In genomic region chr9:30353965-30354364, GRCm38 (mm10) we compare ENCODE assay signal across 22 mouse cellular contexts.
DNase-seq lines count a peak whose midpoint lies in the region; ATAC-seq and TF ChIP-seq lines count a peak whose summit lies in the region.
"Had no signal": no experiment of that assay in that cellular context is flagged by ENCODE, and none has a peak within 500 bp of the region (broad histone marks: within the 10 kb centered on the region; RNA-seq: fewer than 3 reads in every experiment).

No protein-coding gene starts in this region.

- TF ChIP-seq POLR2A in limb, embryonic 14.5 days (IDR thresholded peaks at IDR 0.05; ENCODE audit: borderline replicate concordance, extremely low read depth, insufficient read depth, insufficient read length), result no peak

- H3K9me3 ChIP-seq in embryonic facial prominence, embryonic 11.5 days (replicated peaks; ENCODE audit: control insufficient read depth, low read length), result no peaks in the 10 kb centered on the region
- H3K9me3 ChIP-seq in embryonic facial prominence, embryonic 10.5 days, result 0 out of 2 replicates have a peak, but pooled peaks cover 2% of the 10 kb centered on the region
- no peaks in the 10 kb centered on the region for H3K9me3 ChIP-seq in limb, embryonic 13.5 days
- no peaks in the 10 kb centered on the region for H3K9me3 ChIP-seq in limb, embryonic 10.5 days (replicated peaks)
- no peaks in the 10 kb centered on the region for H3K9me3 ChIP-seq in embryonic facial prominence, embryonic 14.5 days (ENCODE audit: control insufficient read depth, low read length)
- H3K9me3 ChIP-seq in limb, embryonic 14.5 days (ENCODE audit: control insufficient read depth, low read length), result no peaks in the 10 kb centered on the region
- H3K9me3 ChIP-seq: G1E had no signal

- H3K4me1 ChIP-seq in embryonic facial prominence, embryonic 11.5 days (ENCODE audit: control insufficient read depth, insufficient read depth, low read length), result no peaks in the 10 kb centered on the region
- no peaks in the 10 kb centered on the region for H3K4me1 ChIP-seq in embryonic facial prominence, embryonic 10.5 days
- 0 out of 2 replicates have a peak, but pooled peaks cover 8% of the 10 kb centered on the region for H3K4me1 ChIP-seq in limb, embryonic 13.5 days
- H3K4me1 ChIP-seq in limb, embryonic 10.5 days, result no peaks in the 10 kb centered on the region
- H3K4me1 ChIP-seq in embryonic facial prominence, embryonic 14.5 days (ENCODE audit: control insufficient read depth, insufficient read depth, low read length), result no peaks in the 10 kb centered on the region
- no peaks in the 10 kb centered on the region for H3K4me1 ChIP-seq in limb, embryonic 14.5 days (ENCODE audit: control insufficient read depth, insufficient read depth, low read length)

- no peak for ATAC-seq in embryonic facial prominence, embryonic 11.5 days (replicated peaks; ENCODE audit: insufficient number of reproducible peaks, low FRiP score, low TSS enrichment, low read depth)
- ATAC-seq in limb, embryonic 13.5 days (ENCODE audit: low FRiP score, low read depth), result peak; percentile 80; the same call in 1 of the 2 replicates
- no peak for ATAC-seq in embryonic facial prominence, embryonic 14.5 days (ENCODE audit: low read depth)
- ATAC-seq in limb, embryonic 14.5 days (ENCODE audit: low FRiP score, low read depth), result peak; percentile 84; the same call in 1 of the 2 replicates
- ATAC-seq in megakaryocyte, adult 5-6 weeks (ENCODE audit: poor library complexity, severe bottlenecking), result no peak
- ATAC-seq: activated CD4-positive, CD25-positive, alpha-beta regulatory T cell, adult 4 months; CD4-positive, CD25-positive, alpha-beta regulatory T cell, adult 4 months; Patski had no signal

- peak; percentile 23 for DNase-seq in embryonic facial prominence, embryonic 11.5 days (ENCODE audit: low spot score)
- DNase-seq in embryonic facial prominence, embryonic 10.5 days (ENCODE audit: low spot score), result no peak
- DNase-seq in limb, embryonic 10.5 days (ENCODE audit: low spot score), result no peak
- DNase-seq in embryonic facial prominence, embryonic 14.5 days (ENCODE audit: low spot score), result peak; percentile 42
- peak; percentile 60 for DNase-seq in limb, embryonic 14.5 days (ENCODE audit: low spot score)
- no peak for DNase-seq in liver
- DNase-seq: adrenal gland, adult 2 months; adrenal gland, adult 8-10 months; adrenal gland, postnatal 10 days; adrenal gland, postnatal 14 days; adrenal gland, postnatal 25 days; adrenal gland, postnatal 36 days; B cell, adult 2 months; cerebellum, adult 11 months; cerebellum, adult 11-12 months had no signal

- H3K36me3 ChIP-seq in embryonic facial prominence, embryonic 11.5 days (replicated peaks; ENCODE audit: control insufficient read depth, insufficient read depth, low read depth, low read length), result no peaks in the 10 kb centered on the region
- H3K36me3 ChIP-seq in embryonic facial prominence, embryonic 10.5 days (replicated peaks), result no peaks in the 10 kb centered on the region
- H3K36me3 ChIP-seq in limb, embryonic 13.5 days, result no peaks in the 10 kb centered on the region
- H3K36me3 ChIP-seq in limb, embryonic 10.5 days, result no peaks in the 10 kb centered on the region
- H3K36me3 ChIP-seq in embryonic facial prominence, embryonic 14.5 days (ENCODE audit: control insufficient read depth, insufficient read depth, low read length), result no peaks in the 10 kb centered on the region
- H3K36me3 ChIP-seq in limb, embryonic 14.5 days (ENCODE audit: control insufficient read depth, insufficient read depth, low read length), result no peaks in the 10 kb centered on the region
- H3K36me3 ChIP-seq: G1E had no signal

- no peak overlapping the region for H3K27ac ChIP-seq in embryonic facial prominence, embryonic 11.5 days (replicated peaks; ENCODE audit: low read depth, low read length)
- no peak overlapping the region for H3K27ac ChIP-seq in embryonic facial prominence, embryonic 10.5 days (replicated peaks)
- no peak overlapping the region for H3K27ac ChIP-seq in limb, embryonic 13.5 days
- H3K27ac ChIP-seq in limb, embryonic 10.5 days, result no peak overlapping the region
- no peak overlapping the region for H3K27ac ChIP-seq in embryonic facial prominence, embryonic 14.5 days (replicated peaks; ENCODE audit: low read depth, low read length)
- H3K27ac ChIP-seq in limb, embryonic 14.5 days (replicated peaks; ENCODE audit: low read depth, low read length), result no peak overlapping the region

- H3K4me3 ChIP-seq in embryonic facial prominence, embryonic 11.5 days (ENCODE audit: low read depth, low read length), result no peak overlapping the region
- H3K4me3 ChIP-seq in embryonic facial prominence, embryonic 10.5 days, result no peak overlapping the region
- no peak overlapping the region for H3K4me3 ChIP-seq in limb, embryonic 13.5 days
- no peak overlapping the region for H3K4me3 ChIP-seq in limb, embryonic 10.5 days
- no peak overlapping the region for H3K4me3 ChIP-seq in embryonic facial prominence, embryonic 14.5 days (ENCODE audit: low read depth, low read length)
- no peak overlapping the region for H3K4me3 ChIP-seq in limb, embryonic 14.5 days (replicated peaks; ENCODE audit: low read length)

- no peak overlapping the region for H3K4me2 ChIP-seq in embryonic facial prominence, embryonic 11.5 days (ENCODE audit: low read depth, low read length)
- no peak overlapping the region for H3K4me2 ChIP-seq in limb, embryonic 13.5 days (replicated peaks)
- no peak overlapping the region for H3K4me2 ChIP-seq in embryonic facial prominence, embryonic 14.5 days (ENCODE audit: low read depth, low read length)
- H3K4me2 ChIP-seq in limb, embryonic 14.5 days (replicated peaks; ENCODE audit: low read depth, low read length, severe bottlenecking), result no peak overlapping the region

- H3K9ac ChIP-seq in embryonic facial prominence, embryonic 11.5 days (replicated peaks; ENCODE audit: low read length), result no peak overlapping the region
- H3K9ac ChIP-seq in limb, embryonic 13.5 days, result no peak overlapping the region
- H3K9ac ChIP-seq in embryonic facial prominence, embryonic 14.5 days (ENCODE audit: low read depth, low read length), result no peak overlapping the region
- H3K9ac ChIP-seq in limb, embryonic 14.5 days (ENCODE audit: low read depth, low read length, severe bottlenecking), result no peak overlapping the region

- WGBS in embryonic facial prominence, embryonic 11.5 days, result 44% methylated on average over 4 of the region's 4 CpGs
- 58% methylated on average over 4 of the region's 4 CpGs for WGBS in embryonic facial prominence, embryonic 10.5 days
- WGBS in limb, embryonic 13.5 days, result 14% methylated on average over 4 of the region's 4 CpGs
- WGBS in limb, embryonic 10.5 days, result 58% methylated on average over 4 of the region's 4 CpGs
- 31% methylated on average over 4 of the region's 4 CpGs for WGBS in embryonic facial prominence, embryonic 14.5 days
- whole genome bisulfite sequencing in limb, embryonic 14.5 days, result 26% methylated on average over 4 of the region's 4 CpGs

- no peaks in the 10 kb centered on the region for H3K27me3 ChIP-seq in embryonic facial prominence, embryonic 11.5 days (ENCODE audit: control insufficient read depth, insufficient read depth, low read length)
- H3K27me3 ChIP-seq in embryonic facial prominence, embryonic 10.5 days (replicated peaks; ENCODE audit: low read depth, poor library complexity, severe bottlenecking), result no peaks in the 10 kb centered on the region
- peaks cover 8% of the 10 kb centered on the region; the same call in 1 of the 2 replicates for H3K27me3 ChIP-seq in limb, embryonic 13.5 days
- no peaks in the 10 kb centered on the region for H3K27me3 ChIP-seq in limb, embryonic 10.5 days (ENCODE audit: low read depth, poor library complexity, severe bottlenecking)
- no peaks in the 10 kb centered on the region for H3K27me3 ChIP-seq in embryonic facial prominence, embryonic 14.5 days (replicated peaks; ENCODE audit: control insufficient read depth, insufficient read depth, low read length)
- no peaks in the 10 kb centered on the region for H3K27me3 ChIP-seq in limb, embryonic 14.5 days (ENCODE audit: control insufficient read depth, insufficient read depth, low read length)
- H3K27me3 ChIP-seq: CH12.LX had no signal

Comparison
In these comparisons a context has a peak if more than half of its experiments do, and no peak if none do; other contexts are left out.
1. DNase-seq: peak in embryonic facial prominence, embryonic 11.5 days (single experiment), embryonic facial prominence, embryonic 14.5 days (single experiment) and limb, embryonic 14.5 days (single experiment); none in embryonic facial prominence, embryonic 10.5 days (single experiment), limb, embryonic 10.5 days (single experiment) and liver (single experiment).
2. ATAC-seq: peak in limb, embryonic 13.5 days (single experiment) and limb, embryonic 14.5 days (single experiment); none in embryonic facial prominence, embryonic 11.5 days (single experiment), embryonic facial prominence, embryonic 14.5 days (single experiment) and megakaryocyte, adult 5-6 weeks (single experiment).